Mouse (Mus musculus) hindbrain, embryonic 15.5 days (tissue): ENCODE measurements around the gene Rabl2. TPM values are rescaled to one million over a fixed set of nuclear protein-coding genes. Genes with fewer than 3 reads are reported as not detected.

Experiments
- ATAC-seq: fragments of 200-750 bp; cut with Nextera tagmentation; 2 replicates; pipeline ENCODE4 v1.8.0; 2017; ENCODE audit warnings: low read depth, moderate number of reproducible peaks, moderate TSS enrichment; ENCODE audit not compliant: low FRiP score
- H3K27ac ChIP-seq: fragments of 300-500 bp; sonication (generic); replicated peaks from 2 replicates; pipeline ENCODE4 v1.5.1; 2015; ENCODE audit warnings: mild to moderate bottlenecking, inconsistent platforms
- H3K27me3 ChIP-seq: fragments of 300-500 bp; sonication (generic); 2 replicates; pipeline ENCODE4 v1.6.1; 2015; ENCODE audit warnings: control low read depth, inconsistent platforms
- H3K36me3 ChIP-seq: fragments of 300-500 bp; sonication (generic); 2 replicates; pipeline ENCODE4 v1.6.1; 2015; ENCODE audit warnings: control low read depth, inconsistent platforms
- H3K4me1 ChIP-seq: fragments of 300-500 bp; sonication (generic); replicated peaks from 2 replicates; pipeline ENCODE4 v1.6.1; 2015; ENCODE audit warnings: control low read depth, inconsistent platforms
- H3K4me2 ChIP-seq: fragments of 300-500 bp; sonication (generic); 2 replicates; pipeline ENCODE4 v1.6.1; 2015; ENCODE audit warnings: moderate library complexity, mild to moderate bottlenecking, inconsistent platforms
- H3K4me3 ChIP-seq: fragments of 300-500 bp; sonication (generic); 2 replicates; pipeline ENCODE4 v1.5.1; 2015; ENCODE audit warnings: mild to moderate bottlenecking, inconsistent platforms
- H3K9ac ChIP-seq: fragments of 300-500 bp; sonication (generic); 2 replicates; pipeline ENCODE4 v1.6.1; 2015; ENCODE audit warnings: inconsistent platforms
- H3K9me3 ChIP-seq: fragments of 300-500 bp; sonication (generic); 2 replicates; pipeline ENCODE4 v1.6.1; 2016; ENCODE audit warnings: control low read depth, inconsistent platforms
- WGBS: fragments of 180-500 bp; shearing (Covaris S2); methylation state at CpG from one replicate; pipeline ENCODE4 v1.1.7; 2015; 5-methylcytosine and 5-hydroxymethylcytosine counted together
- polyA plus RNA-seq: library from polyadenylated mRNA; unstranded; fragments of >200 nt; fragmentation: Nextera tagmentation; extraction: Ambion mirVana; gene quantifications from 2 replicates; pipeline ENCODE4 v1.2.1, GENCODE M21; 2015

Gene Rabl2
- polyA plus RNA-seq, 1 experiment from 2014 or later: 86.2 TPM

DNA sequence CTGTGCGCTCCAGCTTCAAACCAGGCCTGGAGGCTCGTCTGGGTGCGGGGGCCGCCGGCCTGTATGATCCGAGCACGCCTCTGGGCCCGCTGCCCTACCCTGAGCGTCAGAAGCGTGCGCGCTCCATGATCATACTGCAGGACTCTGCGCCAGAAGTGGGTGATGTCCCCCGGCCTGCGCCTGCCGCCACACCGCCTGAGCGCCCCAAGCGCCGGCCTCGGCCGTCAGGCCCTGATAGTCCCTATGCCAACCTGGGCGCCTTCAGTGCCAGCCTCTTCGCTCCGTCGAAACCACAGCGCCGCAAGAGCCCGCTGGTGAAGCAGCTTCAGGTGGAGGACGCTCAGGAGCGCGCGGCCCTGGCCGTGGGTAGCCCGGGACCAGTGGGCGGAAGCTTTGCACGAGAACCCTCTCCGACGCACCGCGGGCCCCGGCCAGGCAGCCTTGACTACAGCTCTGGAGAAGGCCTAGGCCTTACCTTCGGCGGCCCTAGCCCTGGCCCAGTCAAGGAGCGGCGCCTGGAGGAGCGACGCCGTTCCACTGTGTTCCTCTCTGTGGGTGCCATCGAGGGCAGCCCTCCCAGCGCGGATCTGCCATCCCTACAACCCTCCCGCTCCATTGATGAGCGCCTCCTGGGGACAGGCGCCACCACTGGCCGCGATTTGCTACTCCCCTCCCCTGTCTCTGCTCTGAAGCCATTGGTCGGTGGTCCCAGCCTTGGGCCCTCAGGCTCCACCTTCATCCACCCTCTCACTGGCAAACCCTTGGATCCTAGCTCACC, 43.7 kb downstream of the Rabl2 start:
- Histone ChIP-seq H3K36me3 (peaks cover 9% of the 10 kb centered on the region; the same call in 1 of the 2 replicates), H3K27me3 (no peaks in the 10 kb centered on the region), H3K27ac (peak overlapping the region; percentile 53; the same call in 1 of the 2 replicates), H3K9me3 (no peaks in the 10 kb centered on the region), H3K4me3 (peak overlapping the region; percentile 13; the same call in 1 of the 2 replicates), H3K9ac (no peak overlapping the region; the same call in 1 of the 2 replicates), H3K4me1 (peaks cover 23% of the 10 kb centered on the region), H3K4me2 (peak overlapping the region; percentile 45)
- 11% methylated on average over 58 of the region's 58 CpGs for WGBS
- peak; percentile 68 for ATAC-seq

DNA sequence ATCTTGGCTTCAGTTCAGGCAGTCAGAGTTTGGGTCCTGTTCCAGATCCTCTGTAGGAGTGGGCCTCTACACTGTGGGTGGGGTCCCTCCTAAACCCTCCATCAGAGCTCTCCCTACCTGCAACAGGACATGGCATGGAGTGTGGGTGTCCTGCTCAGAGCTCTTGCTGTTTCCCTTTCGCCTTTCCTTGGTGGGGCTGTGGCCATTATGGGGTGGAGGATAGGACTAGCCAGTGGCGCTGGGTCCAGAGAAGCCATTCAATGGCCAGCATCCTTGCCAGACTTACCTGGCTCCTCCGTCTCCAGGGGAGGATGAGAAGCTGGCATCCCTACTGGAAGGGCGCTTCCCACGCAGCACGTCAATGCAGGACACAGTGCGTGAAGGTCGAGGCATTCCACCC, 44.4 kb downstream of the Rabl2 start:
- no peaks in the 10 kb centered on the region for H3K9me3 ChIP-seq
- ATAC-seq: no peak
- no peak overlapping the region for H3K27ac ChIP-seq
- no peaks in the 10 kb centered on the region for H3K27me3 ChIP-seq
- H3K4me1 ChIP-seq: peaks cover 23% of the 10 kb centered on the region
- H3K9ac ChIP-seq: no peak overlapping the region
- H3K36me3 ChIP-seq: peaks cover 12% of the 10 kb centered on the region; the same call in 1 of the 2 replicates
- 57% methylated on average over 8 of the region's 8 CpGs for WGBS
- H3K4me3 ChIP-seq: no peak overlapping the region
- H3K4me2 ChIP-seq: peak overlapping the region; percentile 45

DNA sequence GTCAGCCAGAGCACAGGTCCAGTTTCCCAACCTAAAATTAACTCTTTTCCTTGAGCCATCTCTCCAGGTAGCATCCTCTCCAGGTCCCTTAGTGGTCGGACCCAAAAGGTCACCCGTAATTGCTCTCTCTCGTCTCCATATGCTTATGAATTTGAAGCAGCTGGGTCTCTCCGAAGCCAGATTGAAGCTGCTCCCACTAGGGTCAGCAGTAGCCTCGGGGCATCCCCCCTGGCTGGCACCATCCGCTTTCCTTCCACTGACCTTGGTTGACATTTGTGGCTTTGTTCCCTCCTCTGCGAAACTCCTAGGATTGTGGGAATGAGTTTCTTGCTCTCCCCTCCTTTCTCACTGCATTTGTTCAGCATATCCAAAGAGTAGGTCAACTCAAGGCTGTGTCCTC, 47.6 kb downstream of the Rabl2 start:
- Histone ChIP-seq H3K9me3 (no peaks in the 10 kb centered on the region), H3K4me1 (peaks cover 20% of the 10 kb centered on the region), H3K4me2 (no peak overlapping the region), H3K9ac (no peak overlapping the region), H3K4me3 (no peak overlapping the region), H3K27ac (no peak overlapping the region), H3K36me3 (peaks cover 12% of the 10 kb centered on the region; the same call in 1 of the 2 replicates), H3K27me3 (no peaks in the 10 kb centered on the region)
- 76% methylated on average over 7 of the region's 7 CpGs for WGBS
- no peak for ATAC-seq

DNA sequence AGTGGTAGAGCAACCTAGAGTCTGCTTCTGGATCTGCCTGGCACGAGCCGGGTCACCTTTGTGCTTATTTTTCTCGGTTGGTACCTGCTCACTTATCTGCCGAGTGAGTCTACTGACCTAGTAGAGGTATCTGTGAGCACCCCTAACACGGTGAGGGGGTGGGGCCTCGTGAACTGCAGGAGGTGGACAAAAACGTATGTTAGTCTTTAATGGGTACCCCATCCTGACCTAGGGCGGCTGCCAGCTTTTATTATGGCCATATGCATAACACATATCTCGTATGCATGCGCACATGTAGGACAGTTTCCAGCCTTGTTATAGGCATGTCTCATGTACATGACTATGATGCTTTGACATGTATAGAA, 57.9 kb downstream of the Rabl2 start:
- no peak for ATAC-seq
- H3K9me3 ChIP-seq: no peaks in the 10 kb centered on the region
- H3K4me2 ChIP-seq: peak overlapping the region; percentile 81
- peak overlapping the region; percentile 49; the same call in 1 of the 2 replicates for H3K9ac ChIP-seq
- H3K4me1 ChIP-seq: peaks cover 32% of the 10 kb centered on the region
- no peaks in the 10 kb centered on the region for H3K36me3 ChIP-seq
- WGBS: 82% methylated on average over 10 of the region's 10 CpGs
- peak overlapping the region; percentile 46 for H3K4me3 ChIP-seq
- no peaks in the 10 kb centered on the region for H3K27me3 ChIP-seq
- H3K27ac ChIP-seq: no peak overlapping the region; the same call in 1 of the 2 replicates

DNA sequence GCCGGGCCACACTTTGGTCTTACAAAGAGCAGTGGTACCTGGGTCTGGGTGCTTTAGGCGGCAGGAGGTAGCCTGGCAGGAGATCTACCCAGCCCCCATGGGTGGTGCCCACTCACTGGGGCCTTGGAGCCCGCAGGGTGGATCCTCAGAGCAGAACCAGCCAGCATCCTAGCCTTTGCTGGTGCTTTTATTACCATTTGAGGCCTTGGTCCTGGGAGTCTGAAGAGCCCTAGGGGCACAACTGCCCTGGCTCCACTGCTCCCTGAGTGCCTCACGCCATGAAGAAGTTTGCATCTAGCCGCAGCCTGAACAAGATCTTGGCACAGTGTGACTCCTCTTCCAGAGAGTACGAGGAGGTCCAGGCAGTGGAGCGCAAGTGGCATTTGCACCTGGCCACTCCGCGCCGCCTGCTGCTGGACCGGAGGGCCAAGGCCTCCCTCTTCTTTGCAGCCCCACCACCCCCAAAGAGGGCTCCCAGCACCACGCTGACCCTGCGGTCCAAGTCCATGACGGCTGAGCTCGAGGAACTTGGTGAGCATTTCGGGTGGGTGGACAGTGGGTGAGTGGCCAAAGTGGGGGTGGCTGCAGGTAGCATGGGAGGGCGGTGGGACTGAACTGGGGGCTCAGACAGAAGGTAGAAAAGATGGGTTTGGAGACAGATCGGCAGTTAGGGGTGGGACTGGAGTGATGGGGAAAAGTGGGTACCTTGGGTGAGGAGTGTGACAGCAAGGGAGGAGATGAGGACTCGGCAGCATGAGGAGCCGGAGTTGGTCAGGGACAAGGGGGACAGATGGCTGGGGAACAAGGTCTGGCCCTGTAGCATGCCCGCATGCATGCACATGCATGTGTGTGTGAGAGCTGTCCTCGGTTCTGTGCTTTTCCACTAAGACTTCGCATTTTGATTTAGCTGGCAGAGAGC, 58.5 kb downstream of the Rabl2 start:
- Histone ChIP-seq H3K36me3 (no peaks in the 10 kb centered on the region), H3K27ac (peak overlapping the region; percentile 88), H3K4me1 (peaks cover 32% of the 10 kb centered on the region), H3K4me2 (peak overlapping the region; percentile 81), H3K27me3 (no peaks in the 10 kb centered on the region), H3K9ac (peak overlapping the region; percentile 49), H3K9me3 (no peaks in the 10 kb centered on the region), H3K4me3 (peak overlapping the region; percentile 46)
- 63% methylated on average over 23 of the region's 23 CpGs for WGBS
- ATAC-seq: peak; percentile 51

Other genes with a start within 250 kb of the Rabl2 start
- 33.2 and 38.6 TPM in 2 replicates for gene Lmf2, start 236.3 kb downstream of the Rabl2 start, polyA plus RNA-seq
- 113 and 120 TPM in 2 replicates for gene Ncaph2, start 236.2 kb downstream of the Rabl2 start, polyA plus RNA-seq
- 17.1 and 17.8 TPM in 2 replicates for gene Sco2, start 218.1 kb downstream of the Rabl2 start, polyA plus RNA-seq
- 1.8 and 2.6 TPM in 2 replicates for gene Tymp, start 214.9 kb downstream of the Rabl2 start, polyA plus RNA-seq
- gene Odf3b, start 212.6 kb downstream of the Rabl2 start, polyA plus RNA-seq: 2.7 and 4.5 TPM in 2 replicates
- gene Klhdc7b, start 207.0 kb downstream of the Rabl2 start, polyA plus RNA-seq: 0.07 TPM in 1 of 2 replicates, not detected in the other
- not detected in 2 replicates for gene Syce3, start 181.4 kb downstream of the Rabl2 start, polyA plus RNA-seq
- gene Cpt1b, start 166.1 kb downstream of the Rabl2 start, polyA plus RNA-seq: 0.97 and 1.2 TPM in 2 replicates
- gene C730034F03Rik, start 162.3 kb downstream of the Rabl2 start, polyA plus RNA-seq: 6.2 and 7.2 TPM in 2 replicates
- not detected in 2 replicates for gene Gm44502, start 162.2 kb downstream of the Rabl2 start, polyA plus RNA-seq
- 89.8 and 91.9 TPM in 2 replicates for gene Chkb, start 162.0 kb downstream of the Rabl2 start, polyA plus RNA-seq
- gene Mapk8ip2, start 138.0 kb downstream of the Rabl2 start, polyA plus RNA-seq: 78.0 and 87.6 TPM in 2 replicates
- gene Arsa, start 114.5 kb downstream of the Rabl2 start, polyA plus RNA-seq: 33.4 and 35.4 TPM in 2 replicates
- gene Shank3, start 92.3 kb downstream of the Rabl2 start, polyA plus RNA-seq: 9.6 and 11.2 TPM in 2 replicates
- gene Acr, start 23.6 kb downstream of the Rabl2 start, polyA plus RNA-seq: 1.4 and 1.5 TPM in 2 replicates
- 2.7 and 3.0 TPM in 2 replicates for gene Syt10, start 249.9 kb upstream of the Rabl2 start, polyA plus RNA-seq